Mouse (Mus musculus): Measurements from ENCODE around the gene Shmt2. TPM values are rescaled to one million over a fixed set of nuclear protein-coding genes. Genes with fewer than 3 reads are reported as not detected.
A peak's percentile ranks its signal among the peaks of the same experiment; 100 is the strongest.

Gene Shmt2
- polyA plus RNA-seq, 1 experiment from 2014 or later = 111 TPM

DNA sequence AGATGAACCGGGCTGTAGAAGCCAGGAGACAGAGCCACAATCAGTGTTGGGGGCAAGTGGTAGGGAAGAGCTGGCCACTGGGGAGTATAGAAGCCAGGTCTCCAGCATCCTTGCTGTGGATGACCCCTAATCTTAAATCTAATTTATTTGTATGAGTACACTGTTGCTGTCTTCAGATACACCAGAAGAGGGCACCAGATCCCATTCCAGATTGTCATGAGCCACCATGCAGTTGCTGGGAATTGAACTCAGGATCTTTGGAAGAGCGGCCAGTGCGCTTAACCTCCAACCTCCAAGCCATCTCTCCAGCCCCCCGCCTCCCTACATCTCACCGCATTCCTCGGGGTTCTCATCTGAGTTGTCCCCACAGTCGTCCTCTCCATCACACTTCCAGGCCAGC, 24.3 kb upstream of the Shmt2 start:
- Histone ChIP-seq H3K27me3 (no peaks in the 10 kb centered on the region), H3K27ac (no peak overlapping the region), H3K4me1 (0 out of 2 replicates have a peak, but pooled peaks cover 2% of the 10 kb centered on the region), H3K36me3 (peaks cover 91% of the 10 kb centered on the region), H3K9me3 (replicated peaks) (no peaks in the 10 kb centered on the region), H3K4me2 (no peak overlapping the region), H3K4me3 (replicated peaks) (no peak overlapping the region), H3K9ac (no peak overlapping the region)
- 89% methylated on average over 7 of the region's 7 CpGs for WGBS
- no peak for ATAC-seq (replicated peaks; ENCODE audit: low FRiP score)

DNA sequence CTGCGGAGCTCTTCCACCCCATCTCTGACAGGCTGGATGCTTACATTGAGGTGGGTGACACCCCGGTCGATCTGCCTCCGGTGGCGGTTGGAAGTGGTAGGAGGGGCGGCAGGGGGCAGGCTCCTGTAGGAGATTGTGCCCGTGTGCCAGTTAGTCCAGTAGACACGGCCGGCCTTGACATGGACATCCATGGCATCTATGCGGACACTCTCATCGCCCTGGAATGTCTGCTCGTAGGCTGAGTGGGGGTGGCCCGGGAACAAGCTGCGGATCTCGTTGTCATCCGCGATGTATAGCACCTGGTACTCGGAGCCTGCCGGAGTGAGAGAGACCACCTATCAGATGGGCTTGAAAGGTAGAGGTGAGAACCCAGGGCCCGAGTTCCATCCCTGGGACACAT, 22.1 kb upstream of the Shmt2 start:
- Histone ChIP-seq H3K27me3 (0 out of 2 replicates have a peak, but pooled peaks cover 8% of the 10 kb centered on the region), H3K9me3 (replicated peaks) (no peaks in the 10 kb centered on the region), H3K36me3 (peaks cover 92% of the 10 kb centered on the region), H3K27ac (no peak overlapping the region), H3K9ac (no peak overlapping the region), H3K4me1 (0 out of 2 replicates have a peak, but pooled peaks cover 6% of the 10 kb centered on the region), H3K4me2 (no peak overlapping the region), H3K4me3 (replicated peaks) (no peak overlapping the region)
- ATAC-seq (replicated peaks; ENCODE audit: low FRiP score) = no peak
- WGBS = 87% methylated on average over 20 of the region's 20 CpGs

DNA sequence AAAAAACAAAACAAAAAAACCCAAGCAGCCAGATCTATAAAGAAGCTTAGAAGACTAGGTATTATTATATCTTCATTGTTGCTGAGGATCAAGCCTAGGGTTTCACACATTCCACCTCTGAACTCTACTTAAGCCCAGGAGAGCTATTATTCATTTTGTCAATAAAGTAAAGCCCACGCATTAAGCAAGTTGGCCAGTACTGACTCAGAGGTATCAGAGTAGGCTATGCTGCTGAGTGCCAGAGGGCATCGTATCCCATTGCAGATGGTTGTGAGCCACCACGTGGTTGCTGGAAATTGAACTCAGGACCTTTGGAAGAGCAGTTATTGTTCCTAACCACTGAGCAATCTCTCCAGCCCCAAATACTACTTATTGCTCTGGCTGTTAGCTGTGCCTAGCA, 21.7 kb upstream of the Shmt2 start:
- H3K4me3 ChIP-seq (replicated peaks) = no peak overlapping the region
- no peaks in the 10 kb centered on the region for H3K9me3 ChIP-seq (replicated peaks)
- H3K4me1 ChIP-seq = 0 out of 2 replicates have a peak, but pooled peaks cover 6% of the 10 kb centered on the region
- 0 out of 2 replicates have a peak, but pooled peaks cover 8% of the 10 kb centered on the region for H3K27me3 ChIP-seq
- ATAC-seq (replicated peaks; ENCODE audit: low FRiP score) = no peak
- H3K36me3 ChIP-seq = peaks cover 92% of the 10 kb centered on the region
- WGBS = 62% methylated on average over 3 of the region's 3 CpGs
- H3K9ac ChIP-seq = no peak overlapping the region
- H3K4me2 ChIP-seq = no peak overlapping the region
- H3K27ac ChIP-seq = no peak overlapping the region

DNA sequence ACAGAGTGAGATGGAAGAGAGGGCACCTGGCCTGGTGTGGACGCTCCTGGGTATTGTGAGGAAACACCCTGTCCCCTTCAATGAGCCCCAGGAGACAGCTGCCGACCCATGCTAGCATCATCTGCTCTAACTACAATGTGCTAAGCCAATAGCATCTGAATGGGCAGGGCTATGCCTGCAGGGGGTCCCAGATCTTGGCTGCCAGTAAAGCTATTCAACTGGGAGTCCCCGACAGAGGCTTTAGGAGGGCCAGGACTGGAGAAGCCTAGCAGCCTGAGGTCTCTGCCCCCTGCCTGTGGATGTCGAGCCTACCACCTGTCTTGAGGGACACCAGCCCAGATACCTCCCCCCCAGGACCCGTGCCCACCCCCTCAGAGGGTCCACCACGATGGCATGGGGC, 20.5 kb upstream of the Shmt2 start:
- H3K36me3 ChIP-seq = peaks cover 87% of the 10 kb centered on the region
- 0 out of 2 replicates have a peak, but pooled peaks cover 8% of the 10 kb centered on the region for H3K27me3 ChIP-seq
- no peak overlapping the region for H3K4me2 ChIP-seq
- WGBS = 54% methylated on average over 6 of the region's 6 CpGs
- ATAC-seq (replicated peaks; ENCODE audit: low FRiP score) = no peak
- no peaks in the 10 kb centered on the region for H3K9me3 ChIP-seq (replicated peaks)
- no peak overlapping the region for H3K4me3 ChIP-seq (replicated peaks)
- H3K9ac ChIP-seq = no peak overlapping the region
- no peak overlapping the region for H3K27ac ChIP-seq
- 0 out of 2 replicates have a peak, but pooled peaks cover 6% of the 10 kb centered on the region for H3K4me1 ChIP-seq

DNA sequence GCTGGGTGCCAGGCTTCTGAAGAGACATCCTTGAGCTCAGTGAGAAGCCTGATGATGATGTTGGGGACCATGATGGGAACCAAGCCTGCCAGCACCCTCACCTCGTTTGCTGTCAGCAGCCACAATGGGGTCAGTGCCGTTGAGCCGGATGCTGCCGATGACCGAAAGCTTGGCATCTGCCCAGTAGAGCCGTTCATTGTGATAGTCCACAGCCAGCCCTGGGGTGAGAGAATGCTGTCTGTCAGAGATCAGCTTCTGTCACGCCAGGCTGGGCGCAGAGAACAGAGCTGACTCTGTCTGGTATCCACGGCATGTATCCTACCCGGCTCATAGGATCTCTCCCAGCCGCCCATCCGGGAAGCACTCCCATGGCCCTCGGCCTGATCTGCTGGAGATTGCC, 19.8 kb upstream of the Shmt2 start:
- Histone ChIP-seq H3K36me3 (peaks cover 81% of the 10 kb centered on the region), H3K4me2 (no peak overlapping the region), H3K9ac (no peak overlapping the region), H3K9me3 (replicated peaks) (no peaks in the 10 kb centered on the region), H3K27ac (no peak overlapping the region), H3K4me1 (0 out of 2 replicates have a peak, but pooled peaks cover 6% of the 10 kb centered on the region), H3K27me3 (peaks cover 10% of the 10 kb centered on the region), H3K4me3 (replicated peaks) (no peak overlapping the region)
- no peak for ATAC-seq (replicated peaks; ENCODE audit: low FRiP score)
- WGBS = 64% methylated on average over 13 of the region's 13 CpGs

DNA sequence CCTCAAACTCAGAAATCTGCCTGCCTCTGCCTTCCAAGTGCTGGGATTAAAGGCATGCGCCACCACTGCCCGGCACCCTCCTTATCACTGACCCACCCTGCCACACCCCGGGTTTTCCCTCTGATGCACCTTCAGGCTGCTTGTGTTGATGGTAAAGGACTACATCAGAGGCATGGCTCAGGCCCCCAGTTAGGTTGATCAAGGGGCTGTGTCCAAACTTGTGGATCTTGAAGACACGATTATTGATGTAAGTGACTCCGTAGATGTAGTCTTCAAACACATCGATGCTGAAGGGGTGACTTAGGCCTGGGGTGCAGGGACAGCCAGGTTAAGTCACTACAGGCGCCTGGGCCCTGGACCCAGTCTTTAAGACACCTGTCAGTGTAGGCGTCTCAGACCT, 19.3 kb upstream of the Shmt2 start:
- Histone ChIP-seq H3K9ac (no peak overlapping the region), H3K4me2 (no peak overlapping the region), H3K4me1 (0 out of 2 replicates have a peak, but pooled peaks cover 6% of the 10 kb centered on the region), H3K36me3 (peaks cover 75% of the 10 kb centered on the region), H3K9me3 (replicated peaks) (no peaks in the 10 kb centered on the region), H3K4me3 (replicated peaks) (no peak overlapping the region), H3K27me3 (peaks cover 16% of the 10 kb centered on the region), H3K27ac (no peak overlapping the region)
- WGBS = 92% methylated on average over 8 of the region's 8 CpGs
- no peak for ATAC-seq (replicated peaks; ENCODE audit: low FRiP score)

DNA sequence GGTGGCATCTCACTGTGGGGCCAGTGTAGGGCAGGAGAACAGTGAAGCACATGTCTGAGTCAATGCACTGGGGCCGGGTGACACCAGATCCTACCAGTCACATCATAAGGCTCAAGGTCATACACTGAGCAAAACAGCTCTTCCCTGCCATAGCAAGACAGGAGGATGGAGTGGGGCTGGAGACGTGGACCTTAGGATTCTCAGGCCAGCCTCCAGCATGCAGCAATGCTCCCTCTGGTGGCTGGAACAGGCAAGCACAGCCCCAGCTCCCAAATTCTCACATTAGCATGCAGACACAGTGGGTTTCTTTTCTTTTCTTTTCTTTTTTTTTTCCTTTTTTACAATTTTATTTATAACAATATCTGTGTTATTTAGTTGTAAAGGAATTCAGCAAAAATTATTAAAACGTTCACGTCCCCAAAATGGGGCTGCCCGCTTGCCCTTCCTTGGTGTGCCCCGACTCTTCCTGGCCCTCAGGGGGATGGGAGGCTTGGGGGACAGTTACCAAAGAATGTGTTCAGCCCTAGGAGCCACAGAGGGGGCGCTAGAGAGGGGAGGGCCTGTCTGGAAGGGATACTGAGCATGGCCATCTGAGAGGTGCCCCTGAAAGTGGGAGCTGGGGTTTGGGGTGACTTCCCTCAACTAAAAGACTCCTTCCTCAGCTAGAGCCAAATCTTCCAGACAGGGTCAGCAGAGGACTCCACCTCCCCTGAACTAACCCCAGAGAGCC, 15.8 kb upstream of the Shmt2 start:
- H3K4me1 ChIP-seq = peaks cover 30% of the 10 kb centered on the region
- peak; percentile 19; the same call in 1 of the 2 replicates for ATAC-seq (replicated peaks; ENCODE audit: low FRiP score)
- no peak overlapping the region for H3K27ac ChIP-seq
- H3K4me3 ChIP-seq (replicated peaks) = no peak overlapping the region
- no peak overlapping the region for H3K4me2 ChIP-seq
- 29% methylated on average over 7 of the region's 7 CpGs for WGBS
- peaks cover 43% of the 10 kb centered on the region for H3K36me3 ChIP-seq
- peaks cover 51% of the 10 kb centered on the region for H3K27me3 ChIP-seq
- no peak overlapping the region for H3K9ac ChIP-seq
- H3K9me3 ChIP-seq (replicated peaks) = no peaks in the 10 kb centered on the region

DNA sequence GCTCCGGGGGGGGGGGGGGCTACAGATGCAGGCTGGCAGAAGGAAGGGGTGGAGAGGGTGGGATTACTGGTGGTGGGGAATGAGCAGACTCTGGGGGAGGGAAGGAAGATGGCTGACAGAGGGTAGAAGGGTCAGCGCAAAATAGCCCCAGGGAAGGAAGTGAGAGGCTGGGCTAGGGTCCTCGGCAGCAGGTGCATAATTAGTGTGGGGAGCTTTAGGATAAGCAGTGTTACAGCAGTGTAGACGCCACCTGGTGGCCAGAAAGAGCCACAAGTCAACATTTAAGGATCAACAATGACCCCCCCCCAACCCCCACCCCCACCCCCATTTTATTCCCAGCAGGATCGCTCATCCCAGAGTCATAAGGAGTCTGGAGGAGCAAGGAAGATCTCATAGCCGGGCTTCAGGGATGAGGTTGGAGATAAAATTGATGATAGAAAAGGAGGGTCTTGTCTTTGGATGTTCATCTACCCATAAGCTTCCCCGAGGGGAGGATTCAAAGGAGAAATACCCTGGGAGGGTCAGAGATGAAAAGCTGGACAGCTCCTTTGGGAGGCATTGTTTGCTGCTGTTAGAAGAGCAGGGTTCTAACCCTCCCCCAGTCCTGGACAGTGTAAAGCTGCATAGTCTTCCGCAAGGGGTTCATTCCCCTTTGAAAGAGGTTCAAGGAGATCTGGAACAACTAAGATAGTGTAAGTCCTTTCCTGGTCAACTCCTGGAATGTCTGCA, 14.5 kb upstream of the Shmt2 start:
- H3K36me3 ChIP-seq = peaks cover 30% of the 10 kb centered on the region
- H3K4me1 ChIP-seq = peaks cover 27% of the 10 kb centered on the region
- ATAC-seq (replicated peaks; ENCODE audit: low FRiP score) = no peak
- H3K9me3 ChIP-seq (replicated peaks) = no peaks in the 10 kb centered on the region
- H3K27ac ChIP-seq = no peak overlapping the region
- H3K4me2 ChIP-seq = no peak overlapping the region
- H3K4me3 ChIP-seq (replicated peaks) = no peak overlapping the region
- H3K9ac ChIP-seq = no peak overlapping the region
- 10% methylated on average over 8 of the region's 8 CpGs for WGBS
- H3K27me3 ChIP-seq = peaks cover 63% of the 10 kb centered on the region

DNA sequence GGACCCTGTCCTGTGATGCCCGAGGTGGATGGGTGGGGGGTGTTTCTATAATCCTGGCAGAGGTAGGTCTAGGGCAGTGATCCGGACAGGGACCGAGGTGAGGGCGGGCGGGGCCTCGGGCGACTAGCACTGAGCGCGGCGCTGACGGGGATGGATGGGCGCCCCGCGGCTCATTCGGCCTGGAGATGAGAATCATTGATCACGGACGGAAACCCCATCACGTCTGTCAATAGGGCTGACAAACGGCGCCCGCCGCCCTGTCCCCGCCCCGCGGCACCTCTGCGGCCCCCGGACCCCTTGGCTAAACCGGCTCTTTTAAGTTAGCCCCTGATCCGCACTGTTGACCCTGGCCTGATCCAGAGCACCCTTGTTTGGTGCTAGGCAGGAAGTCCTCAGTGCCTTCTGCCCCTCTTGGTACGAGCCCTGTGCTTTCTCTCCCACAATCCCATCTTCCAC, 12.7 kb upstream of the Shmt2 start:
- no peak; the same call in 1 of the 2 replicates for ATAC-seq (replicated peaks; ENCODE audit: low FRiP score)
- Histone ChIP-seq H3K9ac (peak overlapping the region; percentile 29; the same call in 1 of the 2 replicates), H3K4me2 (peak overlapping the region; percentile 87), H3K27ac (no peak overlapping the region), H3K4me1 (peaks cover 37% of the 10 kb centered on the region), H3K36me3 (peaks cover 15% of the 10 kb centered on the region), H3K4me3 (replicated peaks) (peak overlapping the region; percentile 47), H3K27me3 (peaks cover 73% of the 10 kb centered on the region), H3K9me3 (replicated peaks) (no peaks in the 10 kb centered on the region)
- WGBS = 1% methylated on average over 30 of the region's 30 CpGs

DNA sequence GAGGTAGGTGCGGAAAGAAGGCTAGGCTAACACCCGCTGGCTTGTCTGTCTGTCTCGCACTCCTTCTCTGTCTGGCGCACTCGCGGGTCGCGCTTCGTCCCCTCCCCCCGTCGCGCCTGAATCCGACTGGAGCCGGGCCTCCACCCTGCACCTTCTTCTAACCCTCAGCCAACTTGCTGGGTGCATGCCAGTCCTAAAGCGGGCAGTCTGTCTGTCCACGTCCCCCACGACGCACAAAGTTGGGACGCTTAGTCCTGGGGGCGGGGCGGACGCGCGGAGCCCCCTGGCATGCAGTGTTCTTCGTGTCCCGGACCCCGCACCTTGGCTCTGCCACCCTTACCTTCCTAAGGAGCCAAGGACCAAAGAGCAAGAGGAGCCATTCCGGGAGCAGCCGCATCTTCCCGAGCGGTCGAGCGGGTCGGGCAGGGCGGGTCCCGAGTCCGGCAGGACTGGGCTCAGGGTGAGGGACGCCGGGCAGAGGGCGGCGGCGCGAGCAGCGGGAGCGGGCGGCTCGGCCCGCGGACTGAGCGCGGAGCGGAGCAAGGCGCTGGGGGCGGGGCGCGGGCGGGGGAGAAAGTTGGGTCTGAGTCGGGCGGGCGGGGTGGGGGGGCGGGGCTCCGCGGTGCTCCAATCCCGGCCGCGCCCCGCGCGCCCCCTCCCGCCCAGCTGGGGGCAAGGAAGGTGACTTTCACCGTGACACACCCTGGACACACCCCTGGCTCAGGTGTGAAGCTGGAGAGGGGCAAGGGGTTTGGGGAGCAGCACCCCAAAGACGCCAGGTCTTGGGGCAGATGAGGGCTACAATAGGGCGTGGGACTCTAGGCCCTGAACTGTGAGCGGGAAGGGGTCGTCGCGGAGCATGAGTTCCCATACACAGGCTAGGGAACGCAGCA, 12.0 kb upstream of the Shmt2 start, which contains the start of gene Nxph4:
TSS of gene Nxph4 (minus strand) at position 524 of the 893 bp plus-strand sequence.
- Histone ChIP-seq H3K27me3 (peaks cover 80% of the 10 kb centered on the region), H3K4me2 (peak within 1 kb of the TSS; percentile 87), H3K27ac (no peak within 1 kb of the TSS), H3K9me3 (replicated peaks) (no peaks in the 10 kb centered on the region), H3K36me3 (peaks cover 11% of the 10 kb centered on the region), H3K4me1 (peaks cover 39% of the 10 kb centered on the region), H3K9ac (peak within 1 kb of the TSS; percentile 29; the same call in 1 of the 2 replicates), H3K4me3 (replicated peaks) (peak within 1 kb of the TSS; percentile 47)
- WGBS = under 1% methylated on average over 57 of the region's 78 CpGs
- ATAC-seq (replicated peaks; ENCODE audit: low FRiP score) = peak; percentile 33

DNA sequence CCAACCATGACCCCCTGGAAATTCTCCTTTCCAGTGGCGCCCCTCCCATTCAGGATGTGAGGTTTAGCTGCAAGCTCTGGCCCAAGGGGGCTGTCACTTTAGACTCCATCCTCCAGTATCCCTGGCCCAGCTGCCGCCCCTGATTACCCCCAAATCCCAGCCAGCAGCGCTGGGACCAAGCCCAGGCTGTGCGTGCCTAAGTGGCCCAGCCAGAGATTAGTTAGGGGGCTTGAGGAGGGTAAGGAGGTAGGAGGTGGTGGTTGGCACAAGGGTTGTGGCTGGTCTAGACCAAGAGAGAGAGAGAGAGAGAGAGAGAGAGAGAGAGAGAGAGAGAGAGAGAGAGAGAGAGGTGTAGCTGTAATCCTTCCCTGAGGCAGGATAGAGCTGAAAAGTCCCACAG, 9.3 kb upstream of the Shmt2 start:
- Histone ChIP-seq H3K4me1 (peaks cover 62% of the 10 kb centered on the region), H3K27ac (no peak overlapping the region), H3K4me2 (no peak overlapping the region), H3K36me3 (no peaks in the 10 kb centered on the region), H3K27me3 (peaks cover 100% of the 10 kb centered on the region), H3K9me3 (replicated peaks) (no peaks in the 10 kb centered on the region), H3K9ac (no peak overlapping the region), H3K4me3 (replicated peaks) (no peak overlapping the region)
- ATAC-seq (replicated peaks; ENCODE audit: low FRiP score) = no peak
- WGBS = 5% methylated on average over 4 of the region's 4 CpGs

Data from kidney, embryonic 15.5 days (tissue).